Mouse (Mus musculus) forebrain, embryonic 16.5 days (tissue): Measurements from ENCODE around the gene Lama1. TPM values are rescaled to one million over a fixed set of nuclear protein-coding genes. Genes with fewer than 3 reads are reported as not detected.
A peak's percentile ranks its signal among the peaks of the same experiment; 100 is the strongest.

ENCODE experiments used
- ATAC-seq: fragments of 200-750 bp; cut with Nextera tagmentation; 2 replicates; pipeline ENCODE4 v1.8.0; 2017; ENCODE audit warnings: mild to moderate bottlenecking, moderate library complexity
- H3K27ac ChIP-seq: fragments of 300-500 bp; sonication (generic); 2 replicates; pipeline ENCODE4 v1.5.1; 2014; ENCODE audit warnings: low read length, control low read depth
- H3K27me3 ChIP-seq: fragments of 300-500 bp; sonication (generic); replicated peaks from 2 replicates; pipeline ENCODE4 v1.6.1; 2014; ENCODE audit warnings: low read length; ENCODE audit not compliant: control insufficient read depth, insufficient read depth
- H3K36me3 ChIP-seq: fragments of 300-500 bp; sonication (generic); 2 replicates; pipeline ENCODE4 v1.6.1; 2014; ENCODE audit not compliant: control insufficient read depth, insufficient read depth
- H3K4me1 ChIP-seq: fragments of 300-500 bp; sonication (generic); replicated peaks from 2 replicates; pipeline ENCODE4 v1.6.1; 2014; ENCODE audit warnings: low read length; ENCODE audit not compliant: control insufficient read depth, insufficient read depth
- H3K4me2 ChIP-seq: fragments of 300-500 bp; sonication (generic); 2 replicates; pipeline ENCODE4 v1.6.1; 2014; ENCODE audit warnings: mild to moderate bottlenecking, low read length, control low read depth
- H3K4me3 ChIP-seq: fragments of 300-500 bp; sonication (generic); replicated peaks from 2 replicates; pipeline ENCODE4 v1.5.1; 2014; ENCODE audit warnings: mild to moderate bottlenecking, low read length, control low read depth
- H3K9ac ChIP-seq: fragments of 300-500 bp; sonication (generic); replicated peaks from 2 replicates; pipeline ENCODE4 v1.6.1; 2014; ENCODE audit warnings: low read depth, low read length, control low read depth
- H3K9me3 ChIP-seq: fragments of 300-500 bp; sonication (generic); 2 replicates; pipeline ENCODE4 v1.6.1; 2016; ENCODE audit warnings: low read length; ENCODE audit not compliant: control insufficient read depth
- WGBS: fragments of 180-500 bp; shearing (Covaris S2); extraction: QIAGEN DNeasy Blood & Tissue Kit; methylation state at CpG from one replicate; pipeline ENCODE4 v1.1.7; 2014; 5-methylcytosine and 5-hydroxymethylcytosine counted together
- polyA plus RNA-seq: library from polyadenylated mRNA; unstranded; fragments of >200 nt; fragmentation: Nextera tagmentation; extraction: Ambion mirVana; gene quantifications from 2 replicates; pipeline ENCODE4 v1.2.1, GENCODE M21; 2015

Gene Lama1
- polyA plus RNA-seq, 1 experiment from 2014 or later = 4.7 TPM

GRCm38 (mm10) chr17:67791091-67791490 lies 94.0 kb downstream of the Lama1 start:
- no peaks in the 10 kb centered on the region for H3K9me3 ChIP-seq
- H3K36me3 ChIP-seq = no peaks in the 10 kb centered on the region
- H3K27me3 ChIP-seq = no peaks in the 10 kb centered on the region
- H3K27ac ChIP-seq = no peak overlapping the region
- no peak for ATAC-seq
- H3K4me3 ChIP-seq = no peak overlapping the region
- no peaks in the 10 kb centered on the region for H3K4me1 ChIP-seq
- H3K4me2 ChIP-seq = no peak overlapping the region
- 96% methylated on average over 10 of the region's 10 CpGs for WGBS
- H3K9ac ChIP-seq = no peak overlapping the region

GRCm38 (mm10) chr17:67809171-67809570 lies 112.1 kb downstream of the Lama1 start:
- no peak overlapping the region for H3K4me2 ChIP-seq
- no peak overlapping the region for H3K9ac ChIP-seq
- H3K36me3 ChIP-seq = no peaks in the 10 kb centered on the region
- ATAC-seq = no peak
- WGBS = 94% methylated on average over 16 of the region's 16 CpGs
- no peaks in the 10 kb centered on the region for H3K9me3 ChIP-seq
- no peaks in the 10 kb centered on the region for H3K4me1 ChIP-seq
- H3K27ac ChIP-seq = no peak overlapping the region
- no peaks in the 10 kb centered on the region for H3K27me3 ChIP-seq
- H3K4me3 ChIP-seq = no peak overlapping the region

- H3K4me2 ChIP-seq = no peak overlapping the region
- no peaks in the 10 kb centered on the region for H3K36me3 ChIP-seq
- no peaks in the 10 kb centered on the region for H3K4me1 ChIP-seq
- no peak for ATAC-seq
- WGBS = 85% methylated on average over 6 of the region's 6 CpGs
- H3K27me3 ChIP-seq = no peaks in the 10 kb centered on the region
- no peak overlapping the region for H3K9ac ChIP-seq
- H3K27ac ChIP-seq = no peak overlapping the region
- no peak overlapping the region for H3K4me3 ChIP-seq
- no peaks in the 10 kb centered on the region for H3K9me3 ChIP-seq
These were observed 116.6 kb downstream of the Lama1 start for GRCm38 (mm10) chr17:67813666-67814065.

GRCm38 (mm10) chr17:67815720-67816119 lies 118.7 kb downstream of the Lama1 start:
- no peak for ATAC-seq

GRCm38 (mm10) chr17:67816916-67817315 lies 119.9 kb downstream of the Lama1 start:
- Histone ChIP-seq H3K27me3 (no peaks in the 10 kb centered on the region), H3K27ac (no peak overlapping the region), H3K4me2 (no peak overlapping the region), H3K4me1 (no peaks in the 10 kb centered on the region), H3K9me3 (no peaks in the 10 kb centered on the region), H3K36me3 (no peaks in the 10 kb centered on the region), H3K4me3 (no peak overlapping the region), H3K9ac (no peak overlapping the region)
- 93% methylated on average over 10 of the region's 10 CpGs for WGBS
- ATAC-seq = no peak

More at GRCm38 (mm10) chr17:67815720-67816119, 118.7 kb downstream of the Lama1 start:
- no peak overlapping the region for H3K4me3 ChIP-seq
- no peaks in the 10 kb centered on the region for H3K36me3 ChIP-seq
- no peaks in the 10 kb centered on the region for H3K27me3 ChIP-seq
- H3K4me1 ChIP-seq = no peaks in the 10 kb centered on the region
- WGBS = 96% methylated on average over 11 of the region's 11 CpGs
- H3K27ac ChIP-seq = no peak overlapping the region
- no peak overlapping the region for H3K4me2 ChIP-seq
- H3K9ac ChIP-seq = no peak overlapping the region
- H3K9me3 ChIP-seq = no peaks in the 10 kb centered on the region

- Histone ChIP-seq H3K36me3 (no peaks in the 10 kb centered on the region), H3K4me2 (no peak overlapping the region), H3K27ac (no peak overlapping the region), H3K4me3 (no peak overlapping the region), H3K27me3 (no peaks in the 10 kb centered on the region), H3K9me3 (no peaks in the 10 kb centered on the region), H3K9ac (no peak overlapping the region), H3K4me1 (no peaks in the 10 kb centered on the region)
- no peak for ATAC-seq
- WGBS = 85% methylated on average over 3 of the region's 3 CpGs
These were observed 130.4 kb downstream of the Lama1 start for GRCm38 (mm10) chr17:67827431-67827830.

- 94% methylated on average over 20 of the region's 20 CpGs for WGBS
- Histone ChIP-seq H3K9me3 (no peaks in the 10 kb centered on the region), H3K9ac (no peak overlapping the region), H3K27ac (no peak overlapping the region), H3K27me3 (no peaks in the 10 kb centered on the region), H3K4me2 (no peak overlapping the region), H3K4me1 (no peaks in the 10 kb centered on the region), H3K36me3 (no peaks in the 10 kb centered on the region), H3K4me3 (no peak overlapping the region)
- no peak for ATAC-seq
These were observed 139.3 kb downstream of the Lama1 start for GRCm38 (mm10) chr17:67836146-67836895.

GRCm38 (mm10) chr17:67837351-67838090 lies 140.5 kb downstream of the Lama1 start:
- no peaks in the 10 kb centered on the region for H3K36me3 ChIP-seq
- no peaks in the 10 kb centered on the region for H3K27me3 ChIP-seq
- H3K9me3 ChIP-seq = no peaks in the 10 kb centered on the region
- ATAC-seq = peak; percentile 82
- H3K27ac ChIP-seq = no peak overlapping the region
- H3K4me1 ChIP-seq = no peaks in the 10 kb centered on the region
- 51% methylated on average over 17 of the region's 17 CpGs for WGBS
- no peak overlapping the region for H3K9ac ChIP-seq
- no peak overlapping the region for H3K4me3 ChIP-seq
- H3K4me2 ChIP-seq = no peak overlapping the region

- no peaks in the 10 kb centered on the region for H3K36me3 ChIP-seq
- no peak for ATAC-seq
- H3K4me2 ChIP-seq = no peak overlapping the region
- H3K27me3 ChIP-seq = no peaks in the 10 kb centered on the region
- no peak overlapping the region for H3K9ac ChIP-seq
- H3K9me3 ChIP-seq = no peaks in the 10 kb centered on the region
- WGBS = 85% methylated on average over 13 of the region's 13 CpGs
- no peak overlapping the region for H3K27ac ChIP-seq
- H3K4me1 ChIP-seq = no peaks in the 10 kb centered on the region
- no peak overlapping the region for H3K4me3 ChIP-seq
These were observed 141.9 kb downstream of the Lama1 start for GRCm38 (mm10) chr17:67838948-67839347.
